Mouse (Mus musculus): ENCODE measurements around the gene Psip1.

Psip1 gene

GRCm38 (mm10) chr4:83417820-83418186 is 68.5 kb downstream of the Psip1 start:
- no peak for DNase-seq (ENCODE audit: low read depth, low spot score)

GRCm38 (mm10) chr4:83417160-83417819 is 69.0 kb downstream of the Psip1 start, which contains the start of gene Snapc3:
Gene Snapc3, plus strand, starts transcription at chr4:83417724.
- DNase-seq (ENCODE audit: low read depth, low spot score): peak; percentile 90

GRCm38 (mm10) chr4:83414241-83414824 is 71.9 kb downstream of the Psip1 start:
- DNase-seq (ENCODE audit: low read depth, low spot score): no peak

GRCm38 (mm10) chr4:83412060-83412459 is 74.2 kb downstream of the Psip1 start:
- no peak for DNase-seq (ENCODE audit: low read depth, low spot score)

- DNase-seq (ENCODE audit: low read depth, low spot score): no peak
Measured at GRCm38 (mm10) chr4:83409867-83410505, 76.3 kb downstream of the Psip1 start.

GRCm38 (mm10) chr4:83407688-83408087 is 78.6 kb downstream of the Psip1 start:
- no peak for DNase-seq (ENCODE audit: low read depth, low spot score)
